Mouse (Mus musculus) hindbrain, embryonic 14.5 days (tissue): ENCODE results near the gene Oca2. TPM values are rescaled to one million over a fixed set of nuclear protein-coding genes. Genes with fewer than 3 reads are reported as not detected.

Experiments
- polyA plus RNA-seq: library from polyadenylated mRNA; unstranded; fragments of >200 nt; fragmentation: Nextera tagmentation; extraction: Ambion mirVana; gene quantifications from 2 replicates; pipeline ENCODE4 v1.2.1, GENCODE M21; 2014

Gene Oca2
- polyA plus RNA-seq, 1 experiment from 2014 or later: 2.1 TPM

Other genes starting within 250 kb of the Oca2 start
- gene Nipa1, start 219.8 kb upstream of the Oca2 start, polyA plus RNA-seq: 23.8 and 25.4 TPM in 2 replicates
- 57.4 and 60.3 TPM in 2 replicates for gene Herc2, start 189.6 kb upstream of the Oca2 start, polyA plus RNA-seq